Mouse (Mus musculus) ES-E14 (cell line): ENCODE measurements around the gene Ppp2r5e.
A peak's percentile ranks its signal among the peaks of the same experiment; 100 is the strongest.

ENCODE experiments used
- HCFC1 ChIP-seq: IDR thresholded peaks from 2 replicates; pipeline ENCODE4 v1.6.1; 2012; ENCODE audit warnings: low read length, inconsistent platforms, borderline replicate concordance; ENCODE audit not compliant: insufficient read depth
- ZC3H11A ChIP-seq: IDR thresholded peaks from 2 replicates; pipeline ENCODE4 v1.6.1; 2012; ENCODE audit warnings: low read depth, mild to moderate bottlenecking, inconsistent platforms, low read length, borderline replicate concordance

- TF ChIP-seq HCFC1 (peak; percentile 12; the same call in 1 of the 2 replicates), ZC3H11A (no peak)
Measured at GRCm38 (mm10) chr12:75596154-75597002, at the start of gene Ppp2r5e.
